Mouse (Mus musculus) spleen, adult 2 months (tissue): Measurements from ENCODE around the gene Lef1. TPM values are rescaled to one million over a fixed set of nuclear protein-coding genes. Genes with fewer than 3 reads are reported as not detected.

Experiments
- DNase-seq, 2 experiments: peaks; one replicate each; pipeline versions ENCODE4 v3.0.0 to v3.0.0-alpha.2; 2012 to 2021; ENCODE audit warnings: low spot score in 2 of 2, low read depth in 1 of 2
- H3K27ac ChIP-seq: fragments of 200-500 bp; 2 replicates; pipeline ENCODE4 v1.5.1; 2012; ENCODE audit warnings: low read length, inconsistent platforms; ENCODE audit not compliant: insufficient read depth
- H3K27me3 ChIP-seq: fragments of 200-500 bp; 2 replicates; pipeline ENCODE4 v1.6.1; 2012; ENCODE audit warnings: mild to moderate bottlenecking, moderate library complexity, low read length, inconsistent platforms; ENCODE audit not compliant: control insufficient read depth, insufficient read depth
- H3K36me3 ChIP-seq: fragments of 200-500 bp; 2 replicates; pipeline ENCODE4 v1.6.1; 2012; ENCODE audit warnings: mild to moderate bottlenecking, low read length, inconsistent platforms; ENCODE audit not compliant: control insufficient read depth, insufficient read depth
- H3K4me1 ChIP-seq: fragments of 200-500 bp; 2 replicates; pipeline ENCODE4 v1.6.1; 2011; ENCODE audit warnings: inconsistent platforms; ENCODE audit not compliant: control insufficient read depth, insufficient read depth, insufficient read length
- H3K4me3 ChIP-seq: fragments of 200-500 bp; 2 replicates; pipeline ENCODE4 v1.5.1; 2011; ENCODE audit warnings: mild to moderate bottlenecking, inconsistent platforms; ENCODE audit not compliant: insufficient read depth, insufficient read length; ENCODE audit errors: extremely low read depth
- CTCF ChIP-seq: fragments of 200-500 bp; IDR thresholded peaks from 2 replicates; pipeline ENCODE4 v1.5.1; 2011; ENCODE audit warnings: mild to moderate bottlenecking, inconsistent platforms; ENCODE audit not compliant: insufficient read depth, insufficient read length, insufficient replicate concordance; ENCODE audit errors: extremely low read depth
- POLR2A ChIP-seq: fragments of 200-500 bp; IDR thresholded peaks from 2 replicates; pipeline ENCODE4 v1.6.1; 2011; ENCODE audit warnings: low read depth, low read length, inconsistent platforms
- WGBS: fragments of 180-500 bp; shearing (Covaris S2); methylation state at CpG from one replicate; pipeline ENCODE4 v1.1.7; 2018; 5-methylcytosine and 5-hydroxymethylcytosine counted together
- polyA plus RNA-seq: library from polyadenylated mRNA; depleted of rRNA; stranded (reverse); fragments of >200 nt; gene quantifications from 2 replicates; pipeline ENCODE4 v1.2.3, GENCODE M21; 2012

Lef1 gene
- polyA plus RNA-seq, 1 experiment = 50.9 TPM

- no peak for TF ChIP-seq CTCF
- no peak for TF ChIP-seq POLR2A
- no peak for DNase-seq
- 88% methylated on average over 4 of the region's 4 CpGs for WGBS
- H3K36me3 ChIP-seq = no peaks in the 10 kb centered on the region
- no peak overlapping the region for H3K4me3 ChIP-seq
- H3K4me1 ChIP-seq = no peaks in the 10 kb centered on the region; the same call in 1 of the 2 replicates
- no peaks in the 10 kb centered on the region for H3K27me3 ChIP-seq
- no peak overlapping the region for H3K27ac ChIP-seq
These were observed 57.5 kb downstream of the Lef1 start for GRCm38 (mm10) chr3:131167731-131168130.

DNA sequence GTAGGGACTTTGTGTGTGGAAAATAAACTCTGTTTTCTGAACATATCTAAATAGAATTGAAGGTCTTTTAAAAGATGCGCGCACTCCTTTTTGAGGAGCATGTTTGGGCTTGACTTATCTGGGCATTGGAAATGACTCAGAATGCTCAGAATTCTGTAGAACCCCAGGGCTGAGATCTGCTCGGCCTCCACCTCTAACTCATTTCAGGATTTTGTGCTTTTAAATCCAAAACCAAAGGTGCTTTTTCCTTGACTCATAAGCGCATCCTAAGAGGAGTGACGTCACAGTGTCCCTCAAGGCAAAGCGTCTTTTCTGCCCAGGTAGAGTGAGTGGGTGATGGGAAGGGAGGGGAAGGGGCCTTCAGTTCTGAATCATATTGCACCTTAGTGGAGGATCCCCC lies 58.9 kb downstream of the Lef1 start:
- no peaks in the 10 kb centered on the region for H3K27me3 ChIP-seq
- 89% methylated on average over 6 of the region's 6 CpGs for WGBS
- no peaks in the 10 kb centered on the region; the same call in 1 of the 2 replicates for H3K4me1 ChIP-seq
- H3K27ac ChIP-seq = no peak overlapping the region
- no peaks in the 10 kb centered on the region for H3K36me3 ChIP-seq
- TF ChIP-seq POLR2A (no peak), CTCF (no peak)
- no peak overlapping the region for H3K4me3 ChIP-seq
- no peak for DNase-seq

DNA sequence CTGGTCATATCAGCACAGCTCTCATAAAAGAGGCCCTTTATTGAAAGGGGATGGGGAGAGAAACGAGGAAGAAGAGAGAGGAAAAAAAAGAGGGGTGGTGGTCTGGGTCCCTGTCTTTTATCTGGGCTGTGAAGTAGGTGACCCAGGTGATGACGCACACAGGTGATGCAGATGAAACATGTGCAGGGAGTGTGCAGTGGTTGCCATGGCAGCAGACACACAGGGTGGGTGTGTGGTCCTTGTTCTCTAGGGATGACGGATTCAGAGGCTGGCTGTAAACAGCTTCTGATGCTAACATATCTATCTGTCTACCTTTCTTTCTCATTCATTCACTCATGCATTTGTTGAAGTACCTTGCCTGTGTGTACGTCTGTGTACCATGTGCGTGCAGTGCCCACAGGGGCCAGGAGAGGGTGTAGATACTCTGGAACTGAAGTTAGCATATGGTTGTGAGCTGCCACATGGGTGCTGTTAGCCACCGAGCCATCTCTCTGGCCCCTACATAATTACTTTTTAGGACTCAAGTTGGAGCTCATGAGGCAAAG lies 59.9 kb downstream of the Lef1 start:
- Histone ChIP-seq H3K4me3 (no peak overlapping the region), H3K36me3 (no peaks in the 10 kb centered on the region), H3K27me3 (no peaks in the 10 kb centered on the region), H3K27ac (no peak overlapping the region), H3K4me1 (no peaks in the 10 kb centered on the region; the same call in 1 of the 2 replicates)
- TF ChIP-seq POLR2A (no peak), CTCF (no peak)
- no peak for DNase-seq
- 87% methylated on average over 6 of the region's 6 CpGs for WGBS

DNA sequence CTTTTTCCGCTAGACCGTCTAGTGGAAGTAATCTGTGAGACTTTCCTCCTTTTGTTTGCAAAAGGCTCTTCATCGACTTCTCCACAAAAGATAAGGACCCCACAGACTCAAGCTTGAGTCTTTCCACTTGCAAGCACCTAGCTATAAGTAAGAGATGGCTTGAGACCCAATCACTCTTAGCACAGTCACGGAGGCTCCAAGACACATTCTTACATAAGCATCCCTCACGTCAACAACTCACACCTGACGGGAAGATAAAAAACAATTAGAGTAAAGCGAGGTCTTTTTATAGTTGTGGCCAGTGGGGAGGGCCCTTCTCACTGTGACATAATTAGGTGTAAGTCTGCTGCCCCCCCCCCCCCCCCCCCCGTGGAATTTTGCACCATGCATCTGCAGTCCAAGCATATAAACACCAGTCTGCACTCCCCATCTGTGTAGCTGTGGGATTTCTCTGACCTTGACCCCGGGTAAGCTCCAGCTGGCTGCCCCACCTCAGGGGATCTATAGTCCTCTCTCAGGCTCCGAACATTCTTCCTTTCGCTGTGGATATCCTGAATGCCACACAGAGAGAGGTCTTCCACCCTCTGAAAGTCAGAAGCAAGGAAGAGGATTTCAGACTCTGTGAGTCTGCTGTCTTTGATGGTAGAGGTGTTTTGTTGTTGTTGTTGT lies 61.2 kb downstream of the Lef1 start:
- Histone ChIP-seq H3K27ac (no peak overlapping the region), H3K36me3 (no peaks in the 10 kb centered on the region), H3K27me3 (no peaks in the 10 kb centered on the region), H3K4me1 (no peaks in the 10 kb centered on the region), H3K4me3 (no peak overlapping the region)
- WGBS = 74% methylated on average over 11 of the region's 11 CpGs
- TF ChIP-seq CTCF (no peak), POLR2A (no peak)
- DNase-seq = no peak

GRCm38 (mm10) chr3:131172293-131172692 lies 62.0 kb downstream of the Lef1 start:
- WGBS = 78% methylated on average over 4 of the region's 4 CpGs
- H3K36me3 ChIP-seq = no peaks in the 10 kb centered on the region
- H3K27ac ChIP-seq = no peak overlapping the region
- H3K27me3 ChIP-seq = no peaks in the 10 kb centered on the region
- H3K4me1 ChIP-seq = 0 out of 2 replicates have a peak, but pooled peaks cover 2% of the 10 kb centered on the region
- DNase-seq = no peak
- TF ChIP-seq POLR2A (no peak), CTCF (no peak)
- H3K4me3 ChIP-seq = no peak overlapping the region

GRCm38 (mm10) chr3:131181006-131181405 lies 70.7 kb downstream of the Lef1 start:
- H3K4me1 ChIP-seq = 0 out of 2 replicates have a peak, but pooled peaks cover 2% of the 10 kb centered on the region
- no peaks in the 10 kb centered on the region for H3K36me3 ChIP-seq
- no peak overlapping the region for H3K27ac ChIP-seq
- 90% methylated on average over 11 of the region's 11 CpGs for WGBS
- no peak overlapping the region for H3K4me3 ChIP-seq
- H3K27me3 ChIP-seq = no peaks in the 10 kb centered on the region
- TF ChIP-seq CTCF (no peak), POLR2A (no peak)
- no peak for DNase-seq

- TF ChIP-seq POLR2A (no peak), CTCF (no peak)
- Histone ChIP-seq H3K36me3 (no peaks in the 10 kb centered on the region), H3K4me1 (no peaks in the 10 kb centered on the region), H3K27me3 (no peaks in the 10 kb centered on the region), H3K27ac (no peak overlapping the region), H3K4me3 (no peak overlapping the region)
- no peak for DNase-seq
- 73% methylated on average over 6 of the region's 6 CpGs for WGBS
These were observed 71.9 kb downstream of the Lef1 start for GRCm38 (mm10) chr3:131182158-131182557.
